Mouse (Mus musculus) ES-E14 (cell line): ENCODE results near the gene Nop16. TPM values are rescaled to one million over a fixed set of nuclear protein-coding genes. Genes with fewer than 3 reads are reported as not detected.

Source experiments
- DNase-seq: peaks from one replicate; pipeline ENCODE4 v3.0.0-alpha.2; 2013; ENCODE audit warnings: low read depth, low spot score
- H3K27ac ChIP-seq: 2 replicates; pipeline ENCODE4 v1.5.1; 2012; ENCODE audit warnings: low read depth, mild to moderate bottlenecking, low read length, moderate library complexity, mixed read lengths; ENCODE audit not compliant: poor library complexity, insufficient read depth, severe bottlenecking
- H3K36me3 ChIP-seq: 2 replicates; pipeline ENCODE4 v1.6.1; 2012; ENCODE audit warnings: mild to moderate bottlenecking, low read length, moderate library complexity, mixed read lengths; ENCODE audit not compliant: control insufficient read depth, poor library complexity, insufficient read depth, severe bottlenecking
- H3K4me1 ChIP-seq, 2 experiments: fragments of 150-350 bp in 1 of 2; sonication (generic) in 1 of 2; 2 replicates each; pipeline ENCODE4 v1.6.1; 2012; ENCODE audit warnings: low read length in 2 of 2, mild to moderate bottlenecking in 1 of 2, mixed read lengths in 1 of 2; ENCODE audit not compliant: control insufficient read depth in 2 of 2, insufficient read depth in 2 of 2, poor library complexity in 1 of 2
- H3K4me3 ChIP-seq, 2 experiments: fragments of 150-350 bp in 1 of 2; sonication (generic) in 1 of 2; 2 replicates each; pipeline ENCODE4 v1.5.1; 2012; ENCODE audit warnings: low read length in 2 of 2, low read depth in 1 of 2, mild to moderate bottlenecking in 1 of 2, mixed read lengths in 1 of 2; ENCODE audit not compliant: insufficient read depth in 1 of 2, poor library complexity in 1 of 2, severe bottlenecking in 1 of 2
- H3K9ac ChIP-seq: 2 replicates; pipeline ENCODE4 v1.6.1; 2012; ENCODE audit warnings: low read depth, mild to moderate bottlenecking, low read length, mixed read lengths; ENCODE audit not compliant: poor library complexity, insufficient read depth, severe bottlenecking
- H3K9me3 ChIP-seq: fragments of 150-350 bp; sonication (generic); 2 replicates; pipeline ENCODE4 v1.6.1; 2012; ENCODE audit warnings: low read depth, mild to moderate bottlenecking, low read length; ENCODE audit not compliant: control insufficient read depth, insufficient read depth
- CHD2 ChIP-seq: IDR thresholded peaks from 2 replicates; pipeline ENCODE4 v1.6.1; 2014; ENCODE audit warnings: mild to moderate bottlenecking, low read depth, low read length, inconsistent platforms
- HCFC1 ChIP-seq: IDR thresholded peaks from 2 replicates; pipeline ENCODE4 v1.6.1; 2012; ENCODE audit warnings: low read length, inconsistent platforms, borderline replicate concordance; ENCODE audit not compliant: insufficient read depth
- MAFK ChIP-seq: IDR thresholded peaks from 2 replicates; pipeline ENCODE4 v1.6.1; 2014; ENCODE audit warnings: mild to moderate bottlenecking, low read depth, low read length, inconsistent platforms; ENCODE audit not compliant: insufficient read depth
- ZC3H11A ChIP-seq: IDR thresholded peaks from 2 replicates; pipeline ENCODE4 v1.6.1; 2012; ENCODE audit warnings: low read depth, mild to moderate bottlenecking, inconsistent platforms, low read length, borderline replicate concordance
- ZNF384 ChIP-seq: IDR thresholded peaks from 2 replicates; pipeline ENCODE4 v1.6.1; 2012; ENCODE audit warnings: low read depth, low read length, inconsistent platforms
- in situ Hi-C, 2 experiments: fragments of 600-800 bp; cut with MboI; formaldehyde crosslinking; loops; one replicate each; pipeline ENCODE4 v1.15.1; 2025; ENCODE audit warnings: low sequenced_read_pairs in 2 of 2, inconsistent platforms in 1 of 2; ENCODE audit not compliant: unreplicated experiment in 2 of 2
- total RNA-seq: library from RNA; depleted of rRNA; stranded (reverse); fragments of 300-350 nt; gene quantifications from 2 replicates; pipeline ENCODE4 v1.2.3, GENCODE M21; 2012

Nop16 gene
- total RNA-seq, 1 experiment, result 65.5 TPM

- H3K9ac ChIP-seq, result peak within 1 kb of the TSS; percentile 68
- TF ChIP-seq MAFK (no peak), HCFC1 (no peak), CHD2 (no peak), ZC3H11A (no peak), ZNF384 (no peak)
- in situ Hi-C loops, result no loop called here
- no peaks in the 10 kb centered on the region for H3K9me3 ChIP-seq
- H3K4me1 ChIP-seq, result peaks cover 8 to 27% of the 10 kb centered on the region in 2 experiments; a peak in 3 of 4 replicates
- no peaks in the 10 kb centered on the region for H3K36me3 ChIP-seq
- no peak within 1 kb of the TSS for H3K27ac ChIP-seq
- DNase-seq, result no peak
- H3K4me3 ChIP-seq, result peak within 1 kb of the TSS; percentile 78 to 93
Observed at GRCm38 (mm10) chr13:54610972-54611754, 21.3 kb upstream of the Nop16 start, which contains the start of gene Cltb. Gene Cltb (minus strand): TSS chr13:54611344.

GRCm38 (mm10) chr13:54610613-54610971 is 20.7 kb upstream of the Nop16 start:
- H3K4me3 ChIP-seq, result peak overlapping the region; percentile 78 to 93
- peaks cover 8 to 30% of the 10 kb centered on the region in 2 experiments; a peak in 3 of 4 replicates for H3K4me1 ChIP-seq
- no peaks in the 10 kb centered on the region for H3K36me3 ChIP-seq
- in situ Hi-C loops, result no loop called here
- no peak for DNase-seq
- no peak overlapping the region for H3K27ac ChIP-seq
- TF ChIP-seq CHD2 (no peak), ZNF384 (no peak), MAFK (no peak), ZC3H11A (no peak), HCFC1 (no peak)
- peak overlapping the region; percentile 68 for H3K9ac ChIP-seq
- no peaks in the 10 kb centered on the region for H3K9me3 ChIP-seq

- Histone ChIP-seq H3K9ac (no peak overlapping the region), H3K4me3 (no peak overlapping the region), H3K4me1 (peaks cover 11 to 36% of the 10 kb centered on the region in 2 experiments; a peak in 3 of 4 replicates), H3K9me3 (no peaks in the 10 kb centered on the region), H3K27ac (peak overlapping the region; percentile 26; the same call in 1 of the 2 replicates), H3K36me3 (no peaks in the 10 kb centered on the region)
- DNase-seq, result no peak
- TF ChIP-seq MAFK (no peak), ZC3H11A (no peak), CHD2 (no peak), ZNF384 (no peak), HCFC1 (no peak)
- in situ Hi-C loops, result no loop called here
Observed at GRCm38 (mm10) chr13:54609301-54609700, 19.4 kb upstream of the Nop16 start.

- TF ChIP-seq HCFC1 (no peak), ZNF384 (no peak), MAFK (no peak), CHD2 (no peak), ZC3H11A (no peak)
- H3K4me1 ChIP-seq, result peaks cover 15 to 40% of the 10 kb centered on the region in 2 experiments; a peak in 3 of 4 replicates
- H3K27ac ChIP-seq, result peak overlapping the region; percentile 26; the same call in 1 of the 2 replicates
- H3K9me3 ChIP-seq, result no peaks in the 10 kb centered on the region
- no peak overlapping the region for H3K4me3 ChIP-seq
- no peaks in the 10 kb centered on the region for H3K36me3 ChIP-seq
- DNase-seq, result peak; percentile 44
- in situ Hi-C loops, result no loop called here
- no peak overlapping the region for H3K9ac ChIP-seq
Observed at GRCm38 (mm10) chr13:54608666-54609065, 18.8 kb upstream of the Nop16 start.
